Mouse (Mus musculus) heart, embryonic 13.5 days (tissue): ENCODE data around the gene Pola2. TPM values are rescaled to one million over a fixed set of nuclear protein-coding genes. Genes with fewer than 3 reads are reported as not detected.

Experiments
- ATAC-seq: fragments of 200-750 bp; cut with Nextera tagmentation; 2 replicates; pipeline ENCODE4 v1.8.0; 2017; ENCODE audit warnings: moderate TSS enrichment; ENCODE audit not compliant: insufficient number of reproducible peaks, low FRiP score, low TSS enrichment; ENCODE audit errors: extremely low read depth
- H3K27ac ChIP-seq: fragments of 300-500 bp; sonication (generic); replicated peaks from 2 replicates; pipeline ENCODE4 v1.5.1; 2015; ENCODE audit warnings: moderate library complexity, mild to moderate bottlenecking, inconsistent platforms
- H3K27me3 ChIP-seq: fragments of 300-500 bp; sonication (generic); replicated peaks from 2 replicates; pipeline ENCODE4 v1.6.1; 2015; ENCODE audit warnings: mild to moderate bottlenecking, inconsistent platforms
- H3K36me3 ChIP-seq: fragments of 300-500 bp; sonication (generic); 2 replicates; pipeline ENCODE4 v1.6.1; 2015; ENCODE audit warnings: mild to moderate bottlenecking, inconsistent platforms
- H3K4me1 ChIP-seq: fragments of 300-500 bp; sonication (generic); 2 replicates; pipeline ENCODE4 v1.6.1; 2015; ENCODE audit warnings: inconsistent platforms
- H3K4me2 ChIP-seq: fragments of 300-500 bp; sonication (generic); 2 replicates; pipeline ENCODE4 v1.6.1; 2015; ENCODE audit warnings: inconsistent platforms, mild to moderate bottlenecking, moderate library complexity
- H3K4me3 ChIP-seq: fragments of 300-500 bp; sonication (generic); 2 replicates; pipeline ENCODE4 v1.5.1; 2015; ENCODE audit warnings: moderate library complexity, mild to moderate bottlenecking, inconsistent platforms
- H3K9ac ChIP-seq: fragments of 300-500 bp; sonication (generic); 2 replicates; pipeline ENCODE4 v1.6.1; 2015; ENCODE audit warnings: inconsistent platforms, mild to moderate bottlenecking, moderate library complexity
- H3K9me3 ChIP-seq: fragments of 300-500 bp; sonication (generic); 2 replicates; pipeline ENCODE4 v1.6.1; 2016; ENCODE audit warnings: inconsistent platforms
- WGBS: fragments of 180-500 bp; shearing (Covaris S2); methylation state at CpG from one replicate; pipeline ENCODE4 v1.1.7; 2015; ENCODE audit warnings: mixed read lengths; 5-methylcytosine and 5-hydroxymethylcytosine counted together
- polyA plus RNA-seq: library from polyadenylated mRNA; unstranded; fragments of >200 nt; fragmentation: Nextera tagmentation; extraction: Ambion mirVana; gene quantifications from 2 replicates; pipeline ENCODE4 v1.2.1, GENCODE M21; 2015

The Pola2 gene
- polyA plus RNA-seq, 1 experiment from 2014 or later, result 47.2 TPM

GRCm38 (mm10) chr19:5965280-5965679 lies 1.3 kb upstream of the Pola2 start:
- ATAC-seq, result no peak

GRCm38 (mm10) chr19:5964804-5965203 lies 802 bp upstream of the Pola2 start:
- Histone ChIP-seq H3K4me3 (peak overlapping the region; percentile 75), H3K27me3 (no peaks in the 10 kb centered on the region), H3K9me3 (no peaks in the 10 kb centered on the region), H3K36me3 (peaks cover 18% of the 10 kb centered on the region), H3K4me2 (peak overlapping the region; percentile 86), H3K4me1 (peaks cover 35% of the 10 kb centered on the region), H3K9ac (peak overlapping the region; percentile 89; the same call in 1 of the 2 replicates), H3K27ac (peak overlapping the region; percentile 66; the same call in 1 of the 2 replicates)
- ATAC-seq, result no peak
- WGBS, result 76% methylated on average over 2 of the region's 2 CpGs

More at GRCm38 (mm10) chr19:5965280-5965679, 1.3 kb upstream of the Pola2 start:
- peaks cover 14% of the 10 kb centered on the region for H3K36me3 ChIP-seq
- WGBS, result 6% methylated on average over 4 of the region's 4 CpGs
- H3K27me3 ChIP-seq, result no peaks in the 10 kb centered on the region
- no peaks in the 10 kb centered on the region for H3K9me3 ChIP-seq
- H3K27ac ChIP-seq, result no peak overlapping the region
- peak overlapping the region; percentile 89; the same call in 1 of the 2 replicates for H3K9ac ChIP-seq
- peak overlapping the region; percentile 75; the same call in 1 of the 2 replicates for H3K4me3 ChIP-seq
- H3K4me1 ChIP-seq, result peaks cover 35% of the 10 kb centered on the region
- peak overlapping the region; percentile 86; the same call in 1 of the 2 replicates for H3K4me2 ChIP-seq

DNA sequence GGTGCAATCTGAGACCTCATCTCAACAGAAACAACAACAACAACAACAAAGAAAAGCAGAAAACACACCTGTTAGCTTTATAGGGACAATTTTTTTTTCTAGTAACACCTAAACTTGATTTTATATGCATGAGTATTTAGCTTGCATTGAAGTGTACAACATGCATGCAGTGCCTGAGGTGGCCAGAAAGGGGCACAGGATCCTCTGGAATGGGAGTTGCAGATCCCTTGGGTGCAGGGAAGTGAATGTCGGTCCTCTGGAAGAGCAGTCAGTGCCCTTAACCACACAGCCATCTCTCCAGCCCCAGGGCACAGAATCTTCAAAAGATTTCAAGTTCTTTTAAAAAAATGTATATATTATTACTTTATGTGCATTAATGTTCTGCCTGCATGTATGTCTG lies 1.4 kb downstream of the Pola2 start:
- Histone ChIP-seq H3K36me3 (peaks cover 39% of the 10 kb centered on the region), H3K9ac (peak overlapping the region; percentile 89), H3K27me3 (no peaks in the 10 kb centered on the region), H3K27ac (no peak overlapping the region), H3K9me3 (no peaks in the 10 kb centered on the region), H3K4me1 (peaks cover 35% of the 10 kb centered on the region), H3K4me2 (peak overlapping the region; percentile 86), H3K4me3 (peak overlapping the region; percentile 75)
- ATAC-seq, result no peak
- WGBS, result 27% methylated on average over 1 of the region's 1 CpGs

GRCm38 (mm10) chr19:5957371-5957770 lies 6.6 kb downstream of the Pola2 start:
- Histone ChIP-seq H3K4me1 (peaks cover 52% of the 10 kb centered on the region), H3K27ac (no peak overlapping the region), H3K4me3 (no peak overlapping the region), H3K4me2 (no peak overlapping the region), H3K9ac (no peak overlapping the region), H3K9me3 (no peaks in the 10 kb centered on the region), H3K36me3 (peaks cover 66% of the 10 kb centered on the region), H3K27me3 (no peaks in the 10 kb centered on the region)
- no peak for ATAC-seq
- 84% methylated on average over 5 of the region's 5 CpGs for WGBS

DNA sequence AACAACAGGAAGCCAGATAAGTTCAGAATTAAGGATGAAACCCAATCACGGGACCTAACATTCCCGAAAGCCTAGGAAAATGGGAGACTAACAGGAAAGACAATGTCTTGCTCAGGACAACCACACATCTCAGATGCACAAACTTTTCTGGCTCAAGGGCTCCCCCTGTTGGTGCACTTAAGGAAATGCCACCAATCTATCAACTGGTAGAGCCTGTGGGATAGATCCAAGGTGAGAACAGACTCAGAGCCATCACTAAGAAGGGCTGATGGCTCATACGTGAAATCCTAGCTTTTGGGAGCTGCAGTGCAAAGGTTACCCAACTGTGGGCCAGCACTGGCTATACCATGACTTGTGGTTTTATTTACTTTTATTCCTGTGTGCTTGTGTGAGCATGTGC lies 7.3 kb downstream of the Pola2 start:
- Histone ChIP-seq H3K4me3 (no peak overlapping the region), H3K27ac (peak overlapping the region; percentile 77; the same call in 1 of the 2 replicates), H3K36me3 (peaks cover 66% of the 10 kb centered on the region), H3K9ac (no peak overlapping the region), H3K4me1 (peaks cover 54% of the 10 kb centered on the region), H3K4me2 (peak overlapping the region; percentile 49; the same call in 1 of the 2 replicates), H3K9me3 (no peaks in the 10 kb centered on the region), H3K27me3 (no peaks in the 10 kb centered on the region)
- no peak for ATAC-seq
- WGBS, result 20% methylated on average over 3 of the region's 3 CpGs

- H3K4me2 ChIP-seq, result peak overlapping the region; percentile 49
- no peaks in the 10 kb centered on the region for H3K27me3 ChIP-seq
- no peaks in the 10 kb centered on the region for H3K9me3 ChIP-seq
- WGBS, result 53% methylated on average over 28 of the region's 28 CpGs
- peaks cover 64% of the 10 kb centered on the region for H3K36me3 ChIP-seq
- no peak for ATAC-seq
- H3K27ac ChIP-seq, result peak overlapping the region; percentile 77
- peak overlapping the region; percentile 22; the same call in 1 of the 2 replicates for H3K4me3 ChIP-seq
- H3K4me1 ChIP-seq, result peaks cover 54% of the 10 kb centered on the region
- H3K9ac ChIP-seq, result 0 out of 2 replicates have a peak overlapping the region, but pooled peaks have one; percentile 58
These were observed 8.0 kb downstream of the Pola2 start for GRCm38 (mm10) chr19:5955704-5956670.

DNA sequence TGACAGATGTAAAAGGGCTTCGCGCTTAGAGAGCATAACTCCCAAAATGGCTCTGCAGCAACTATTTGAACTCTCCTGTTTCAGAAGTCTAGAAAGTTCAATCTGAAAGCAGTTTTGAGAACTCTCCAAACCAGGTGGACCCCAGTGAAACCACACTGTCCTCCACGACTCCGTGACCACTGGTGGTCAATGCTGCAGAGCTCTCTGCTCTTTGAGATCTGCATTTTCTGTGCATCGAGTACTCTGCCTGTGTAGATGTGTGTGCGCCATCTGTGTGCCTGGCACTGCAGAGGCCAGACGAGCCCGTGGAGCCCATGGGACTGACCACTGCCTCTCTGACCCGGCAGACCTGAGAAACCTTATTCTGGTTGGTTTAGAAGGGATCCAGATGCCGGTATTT lies 9.1 kb downstream of the Pola2 start:
- H3K4me2 ChIP-seq, result no peak overlapping the region
- 88% methylated on average over 10 of the region's 10 CpGs for WGBS
- peaks cover 55% of the 10 kb centered on the region for H3K4me1 ChIP-seq
- H3K36me3 ChIP-seq, result peaks cover 65% of the 10 kb centered on the region
- 0 out of 2 replicates have a peak overlapping the region, but pooled peaks have one; percentile 40 for H3K9ac ChIP-seq
- no peaks in the 10 kb centered on the region for H3K9me3 ChIP-seq
- no peaks in the 10 kb centered on the region for H3K27me3 ChIP-seq
- ATAC-seq, result no peak
- no peak overlapping the region for H3K4me3 ChIP-seq
- peak overlapping the region; percentile 77 for H3K27ac ChIP-seq

DNA sequence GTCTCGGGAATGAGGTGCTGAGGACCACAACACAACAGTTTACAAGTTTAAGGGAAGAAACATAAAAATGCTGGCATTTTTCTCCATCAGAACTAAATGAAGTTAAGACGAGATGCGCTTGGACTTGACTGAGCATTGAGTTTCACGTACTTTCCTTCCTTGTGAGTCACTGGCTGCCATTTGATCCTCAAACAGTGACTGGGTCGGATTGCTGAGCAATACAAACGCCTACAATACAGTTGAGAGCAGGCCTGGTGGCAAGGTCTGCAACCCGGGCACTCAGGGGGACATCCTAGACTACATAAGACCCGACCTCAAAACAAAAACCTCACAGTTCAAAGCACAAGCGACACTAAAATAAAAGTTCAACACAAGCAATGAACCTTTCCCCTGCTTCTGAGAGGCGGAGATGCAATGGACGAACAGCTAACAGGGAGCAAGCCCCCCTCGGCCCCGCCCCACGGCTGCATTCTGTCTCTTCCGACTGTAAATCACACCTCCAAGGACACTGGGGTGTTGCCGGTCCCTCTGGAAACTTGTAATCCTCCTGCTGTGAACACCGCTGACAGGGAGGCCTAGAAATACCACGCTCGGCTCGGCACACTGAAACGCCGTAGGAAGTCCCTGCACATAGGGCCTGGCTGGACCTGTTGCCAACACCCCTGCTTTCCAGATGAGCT lies 9.8 kb downstream of the Pola2 start:
- H3K4me3 ChIP-seq, result no peak overlapping the region
- peak overlapping the region; percentile 65; the same call in 1 of the 2 replicates for H3K9ac ChIP-seq
- peaks cover 64% of the 10 kb centered on the region for H3K36me3 ChIP-seq
- 77% methylated on average over 22 of the region's 22 CpGs for WGBS
- H3K27me3 ChIP-seq, result no peaks in the 10 kb centered on the region
- no peak overlapping the region for H3K4me2 ChIP-seq
- H3K4me1 ChIP-seq, result peaks cover 55% of the 10 kb centered on the region
- ATAC-seq, result no peak
- H3K9me3 ChIP-seq, result no peaks in the 10 kb centered on the region
- peak overlapping the region; percentile 17; the same call in 1 of the 2 replicates for H3K27ac ChIP-seq

DNA sequence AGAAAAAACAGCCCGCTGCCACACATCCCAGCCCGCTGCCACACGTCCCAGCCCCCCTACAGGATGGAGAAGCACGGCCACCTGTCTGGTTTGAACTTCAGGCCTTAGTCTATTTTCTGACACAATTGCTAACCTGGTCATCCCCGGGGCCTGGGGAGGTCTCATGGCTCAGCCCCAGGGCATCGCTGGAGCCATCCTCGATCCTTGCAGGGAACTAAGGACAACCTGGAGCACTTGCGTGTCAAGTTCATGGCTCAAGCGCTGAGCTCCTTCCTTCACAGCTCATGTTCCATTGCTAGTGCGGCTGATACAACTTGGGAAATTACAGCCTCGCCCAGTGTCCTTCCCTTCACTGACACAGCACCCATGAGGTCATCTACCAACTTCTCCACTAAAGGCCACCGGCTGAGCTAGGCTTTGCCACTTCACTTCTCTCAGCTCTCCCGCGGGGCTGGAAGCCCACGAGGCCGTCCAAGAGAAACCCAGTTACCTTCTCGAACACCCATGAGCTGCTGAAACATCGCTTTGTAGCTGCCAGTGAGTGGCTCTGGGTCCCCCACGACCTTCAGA lies 10.7 kb downstream of the Pola2 start:
- no peak overlapping the region for H3K4me3 ChIP-seq
- H3K36me3 ChIP-seq, result peaks cover 64% of the 10 kb centered on the region
- ATAC-seq, result no peak
- no peak overlapping the region; the same call in 1 of the 2 replicates for H3K4me2 ChIP-seq
- 62% methylated on average over 19 of the region's 19 CpGs for whole genome bisulfite sequencing
- H3K4me1 ChIP-seq, result peaks cover 55% of the 10 kb centered on the region
- peak overlapping the region; percentile 65 for H3K9ac ChIP-seq
- H3K27me3 ChIP-seq, result no peaks in the 10 kb centered on the region
- peak overlapping the region; percentile 94 for H3K27ac ChIP-seq
- H3K9me3 ChIP-seq, result no peaks in the 10 kb centered on the region

DNA sequence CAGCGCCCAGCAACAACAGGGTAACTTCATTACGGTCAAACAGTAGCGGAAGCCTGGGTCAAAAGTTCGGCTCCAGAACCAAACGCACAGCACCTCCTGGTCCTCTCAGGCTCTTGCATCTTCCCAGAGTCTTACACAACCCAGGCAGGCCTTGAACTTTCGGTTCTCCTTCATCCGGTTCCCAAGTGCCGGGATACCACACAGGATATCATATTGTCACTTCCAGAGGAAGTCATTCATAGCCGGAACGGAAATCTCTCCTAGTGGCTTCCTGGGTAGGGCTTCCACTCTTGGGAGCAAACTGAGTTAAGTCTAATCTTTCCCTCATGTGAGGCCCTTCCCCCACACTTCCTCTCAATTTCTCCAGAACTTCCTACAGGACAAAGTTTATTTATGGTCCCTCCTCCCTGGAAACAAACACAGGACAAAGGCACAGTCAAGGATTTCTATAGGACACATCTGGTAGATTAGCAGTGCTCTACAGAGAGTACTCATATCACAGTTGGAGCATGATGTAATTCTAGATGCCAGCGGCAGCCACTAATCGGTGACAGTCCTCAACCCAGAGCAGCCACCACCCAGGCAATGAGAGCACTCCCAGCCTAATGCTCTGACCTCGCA lies 11.8 kb downstream of the Pola2 start:
- H3K4me3 ChIP-seq, result peak overlapping the region; percentile 9
- no peaks in the 10 kb centered on the region for H3K9me3 ChIP-seq
- H3K27ac ChIP-seq, result peak overlapping the region; percentile 94
- H3K4me1 ChIP-seq, result peaks cover 55% of the 10 kb centered on the region
- peak overlapping the region; percentile 65 for H3K9ac ChIP-seq
- H3K27me3 ChIP-seq, result no peaks in the 10 kb centered on the region
- 39% methylated on average over 13 of the region's 13 CpGs for WGBS
- H3K4me2 ChIP-seq, result peak overlapping the region; percentile 44
- peaks cover 66% of the 10 kb centered on the region for H3K36me3 ChIP-seq
- ATAC-seq, result peak; percentile 15; the same call in 1 of the 2 replicates
